Mouse (Mus musculus): ENCODE measurements around the gene Trmu. TPM values are rescaled to one million over a fixed set of nuclear protein-coding genes. Genes with fewer than 3 reads are reported as not detected.

Gene Trmu
- polyA plus RNA-seq (2012; ENCODE audit: insufficient read depth, insufficient read length, missing spikeins), result 11.5 and 17.0 TPM in 2 replicates

DNA sequence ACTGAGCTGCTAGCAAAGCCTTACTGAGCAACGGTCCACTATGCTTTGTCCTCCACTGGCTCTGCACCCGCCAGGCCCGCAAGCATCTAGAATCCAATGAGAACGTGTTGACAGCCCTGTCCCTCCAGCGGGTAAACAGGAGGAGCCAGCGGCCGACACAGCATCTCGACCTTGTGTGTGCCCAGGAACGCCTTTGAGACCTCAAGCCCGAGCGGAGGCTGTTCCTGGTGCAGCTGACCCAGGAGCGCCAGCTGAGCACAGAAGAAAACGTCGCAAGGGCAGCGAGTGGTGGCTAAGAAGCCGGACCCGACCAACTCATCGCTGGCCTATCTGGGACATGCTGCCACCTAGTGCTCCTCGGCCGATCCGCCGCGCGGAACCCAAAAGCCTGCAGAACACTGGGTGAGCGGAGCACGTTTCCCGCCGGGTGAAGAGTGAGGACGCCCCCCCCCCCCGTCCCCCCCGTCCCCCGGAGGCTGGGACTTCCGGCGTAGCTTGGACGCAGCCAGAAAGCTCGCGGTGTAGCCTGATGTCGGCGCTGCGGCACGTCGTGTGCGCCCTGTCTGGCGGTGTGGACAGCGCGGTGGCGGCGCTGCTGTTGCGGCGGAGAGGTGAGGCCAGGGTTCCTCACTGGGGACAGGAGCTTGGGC, at the start of gene Trmu:
Gene Trmu, plus strand, starts transcription at position 465 of the 650 bp plus-strand sequence.
- H3K4me1 ChIP-seq (ENCODE audit: control insufficient read depth, insufficient read depth, low read length), result peaks cover 12% of the 10 kb centered on the region
- no peak for TF ChIP-seq POLR2A (IDR thresholded peaks at IDR 0.05; ENCODE audit: borderline replicate concordance, low read depth, low read length)
- no peak for TF ChIP-seq CTCF (IDR thresholded peaks at IDR 0.05; ENCODE audit: low read depth, low read length)

DNA sequence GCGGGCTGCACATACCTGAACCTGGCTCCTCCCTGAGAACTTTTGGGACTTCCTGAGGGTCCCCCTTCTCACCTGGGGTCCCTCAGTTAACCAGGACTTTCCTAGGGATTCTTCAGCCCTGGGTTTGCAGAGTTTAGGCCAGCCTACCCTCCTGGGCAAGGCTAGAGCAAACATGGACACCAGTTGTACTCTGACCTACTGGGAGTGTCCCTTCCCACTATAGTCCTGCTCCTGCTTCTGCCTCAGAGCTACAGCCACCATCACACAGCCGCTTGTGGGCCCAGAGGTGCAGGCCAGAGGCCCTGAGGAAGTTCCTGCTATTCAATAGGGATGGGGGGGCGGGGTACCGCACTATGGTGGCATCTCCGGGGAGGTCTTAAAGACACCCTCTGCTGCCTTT, 49.6 kb upstream of the Trmu start:
- no peak for TF ChIP-seq CTCF (IDR thresholded peaks at IDR 0.05; ENCODE audit: low read depth, low read length)
- TF ChIP-seq POLR2A (IDR thresholded peaks at IDR 0.05; ENCODE audit: borderline replicate concordance, low read depth, low read length), result no peak
- Histone ChIP-seq H3K4me1 (ENCODE audit: control insufficient read depth, insufficient read depth, low read length) (peaks cover 8% of the 10 kb centered on the region; the same call in 1 of the 2 replicates), H3K4me3 (ENCODE audit: insufficient read depth, low read length) (no peak overlapping the region), H3K27ac (ENCODE audit: insufficient read depth, low read depth, low read length) (no peak overlapping the region)

More for the DNA sequence above, at the start of gene Trmu:
- Histone ChIP-seq H3K27ac (ENCODE audit: insufficient read depth, low read depth, low read length) (peak within 1 kb of the TSS; percentile 37), H3K4me3 (ENCODE audit: insufficient read depth, low read length) (peak within 1 kb of the TSS; percentile 82)

DNA sequence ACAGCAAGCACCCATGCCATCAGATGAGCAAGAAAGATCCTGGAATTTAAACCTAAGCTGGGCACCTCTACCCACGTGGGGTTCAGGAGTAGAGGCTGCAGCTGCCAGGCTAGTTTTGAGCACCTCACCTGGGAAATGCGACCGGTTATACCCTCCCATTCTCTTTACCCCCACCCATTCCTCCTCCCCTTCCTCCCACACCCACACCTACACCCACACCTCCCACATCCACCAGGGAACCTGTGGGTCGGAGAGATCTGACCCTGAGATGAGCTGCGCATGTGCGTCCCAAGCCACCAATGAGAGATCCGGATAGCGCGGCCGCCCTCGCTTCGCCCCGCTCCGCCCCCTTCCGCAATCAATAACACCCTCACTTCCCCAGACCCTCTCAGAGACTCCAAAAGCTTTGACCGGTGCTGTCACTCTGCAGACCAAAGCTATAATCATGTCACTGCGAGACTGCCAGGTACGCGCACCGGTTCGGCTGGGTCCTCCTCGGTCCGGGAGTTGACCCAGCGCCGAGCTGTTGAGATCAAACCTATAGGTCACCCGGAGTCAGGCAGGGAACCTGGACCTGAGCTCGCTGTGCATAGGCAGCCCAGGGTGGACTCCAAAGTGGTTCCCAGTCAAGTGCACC, 47.0 kb upstream of the Trmu start, which contains the start of gene Ttc38:
Gene Ttc38, plus strand, starts transcription at position 353 of the 637 bp plus-strand sequence.
- Histone ChIP-seq H3K4me3 (ENCODE audit: insufficient read depth, low read length) (peak within 1 kb of the TSS; percentile 90), H3K27ac (ENCODE audit: insufficient read depth, low read depth, low read length) (0 out of 2 replicates have a peak within 1 kb of the TSS, but pooled peaks have one; percentile 19), H3K4me1 (ENCODE audit: control insufficient read depth, insufficient read depth, low read length) (peaks cover 8% of the 10 kb centered on the region; the same call in 1 of the 2 replicates)
- TF ChIP-seq CTCF (IDR thresholded peaks at IDR 0.05; ENCODE audit: low read depth, low read length) (no peak), POLR2A (IDR thresholded peaks at IDR 0.05; ENCODE audit: borderline replicate concordance, low read depth, low read length) (no peak; the same call in 1 of the 2 replicates)

DNA sequence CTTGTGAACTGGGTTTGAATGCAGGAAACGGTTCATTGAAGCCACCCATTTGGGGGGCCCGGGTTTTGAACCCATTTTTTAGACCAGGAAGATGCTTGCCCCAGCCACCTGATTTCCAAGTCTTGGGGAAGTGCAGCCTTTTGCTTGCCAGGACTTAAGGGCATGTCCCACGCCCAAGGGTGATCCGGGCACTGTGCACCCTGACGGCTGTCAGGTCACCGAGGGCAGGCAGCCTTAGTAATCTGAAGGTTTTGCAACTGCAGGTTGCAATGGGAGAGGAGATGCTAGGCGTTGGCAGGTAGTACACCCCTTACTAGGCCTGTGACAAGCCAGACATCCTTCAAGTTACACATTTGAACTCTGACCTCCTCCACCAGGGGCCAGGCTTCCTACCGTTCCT, 46.5 kb upstream of the Trmu start:
- TF ChIP-seq CTCF (IDR thresholded peaks at IDR 0.05; ENCODE audit: low read depth, low read length), result no peak
- TF ChIP-seq POLR2A (IDR thresholded peaks at IDR 0.05; ENCODE audit: borderline replicate concordance, low read depth, low read length), result no peak
- no peak overlapping the region for H3K27ac ChIP-seq (ENCODE audit: insufficient read depth, low read depth, low read length)

DNA sequence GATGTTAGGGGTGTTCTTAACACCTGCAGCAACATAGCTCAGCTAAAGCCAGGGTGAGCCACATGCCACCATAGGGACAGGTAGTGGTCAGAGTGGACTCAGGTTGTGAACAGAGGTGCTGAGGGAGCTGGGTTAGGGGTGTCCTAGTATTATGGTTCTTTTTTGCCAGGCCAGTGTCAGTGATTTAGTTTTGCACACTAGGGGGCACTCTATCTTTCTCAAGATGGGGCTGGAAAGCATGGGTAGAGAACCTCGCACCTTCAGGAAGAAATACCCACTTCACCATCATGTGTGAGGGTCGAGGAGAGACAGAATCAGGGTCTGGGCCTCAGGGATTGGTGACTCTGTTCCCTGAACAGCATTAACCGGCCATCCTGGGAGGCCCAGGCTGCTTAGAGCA, 43.8 kb upstream of the Trmu start:
- H3K4me3 ChIP-seq (ENCODE audit: insufficient read depth, low read length), result no peak overlapping the region
- no peak overlapping the region for H3K27ac ChIP-seq (ENCODE audit: insufficient read depth, low read depth, low read length)
- H3K4me1 ChIP-seq (ENCODE audit: control insufficient read depth, insufficient read depth, low read length), result peaks cover 8% of the 10 kb centered on the region; the same call in 1 of the 2 replicates
- TF ChIP-seq POLR2A (IDR thresholded peaks at IDR 0.05; ENCODE audit: borderline replicate concordance, low read depth, low read length) (no peak), CTCF (IDR thresholded peaks at IDR 0.05; ENCODE audit: low read depth, low read length) (peak; percentile 28)

More for the DNA sequence above, 46.5 kb upstream of the Trmu start:
- Histone ChIP-seq H3K4me3 (ENCODE audit: insufficient read depth, low read length) (peak overlapping the region; percentile 90), H3K4me1 (ENCODE audit: control insufficient read depth, insufficient read depth, low read length) (peaks cover 8% of the 10 kb centered on the region; the same call in 1 of the 2 replicates)

DNA sequence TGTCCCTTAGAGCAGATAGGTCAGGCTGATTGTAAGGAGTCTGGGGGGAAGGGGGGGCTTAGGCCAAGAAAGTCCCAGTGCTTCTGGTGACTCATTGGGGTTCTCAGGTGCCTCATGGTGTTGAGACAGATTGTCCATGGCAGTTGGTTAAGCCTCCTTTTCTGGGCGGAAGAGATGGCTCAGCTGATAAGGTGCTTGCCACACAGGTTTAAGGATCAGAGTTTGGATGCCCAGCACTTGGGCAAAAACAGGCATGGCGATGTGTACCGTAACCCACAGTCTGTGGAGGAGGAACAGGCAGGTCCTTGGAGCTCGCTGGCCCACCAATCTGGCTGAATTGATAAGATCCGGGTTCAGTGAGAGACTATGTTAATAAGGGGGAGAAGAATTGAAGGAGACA, 42.2 kb upstream of the Trmu start:
- Histone ChIP-seq H3K4me1 (ENCODE audit: control insufficient read depth, insufficient read depth, low read length) (peaks cover 5% of the 10 kb centered on the region; the same call in 1 of the 2 replicates), H3K4me3 (ENCODE audit: insufficient read depth, low read length) (no peak overlapping the region), H3K27ac (ENCODE audit: insufficient read depth, low read depth, low read length) (no peak overlapping the region)
- TF ChIP-seq CTCF (IDR thresholded peaks at IDR 0.05; ENCODE audit: low read depth, low read length), result no peak
- no peak for TF ChIP-seq POLR2A (IDR thresholded peaks at IDR 0.05; ENCODE audit: borderline replicate concordance, low read depth, low read length)

DNA sequence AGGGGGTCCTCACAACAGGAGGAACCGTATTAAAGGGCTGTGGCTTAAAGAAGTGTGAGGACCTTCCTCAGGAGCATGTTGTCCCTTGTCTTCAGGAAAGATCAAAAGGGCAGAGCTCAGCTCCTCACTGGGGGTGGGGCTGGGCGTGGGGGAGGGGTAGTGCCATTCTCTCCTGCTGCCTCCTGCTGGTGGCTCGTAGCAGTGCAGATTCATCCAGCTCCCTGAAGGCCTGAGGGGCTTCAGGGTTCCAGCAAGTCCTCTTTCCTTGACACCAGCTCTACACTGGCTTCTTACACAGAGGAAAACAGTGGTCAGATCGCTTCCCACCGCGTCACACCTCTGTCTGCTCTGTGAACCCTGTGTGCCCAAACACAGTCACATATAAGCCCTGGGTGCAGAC, 38.1 kb upstream of the Trmu start:
- TF ChIP-seq POLR2A (IDR thresholded peaks at IDR 0.05; ENCODE audit: borderline replicate concordance, low read depth, low read length) (no peak), CTCF (IDR thresholded peaks at IDR 0.05; ENCODE audit: low read depth, low read length) (peak; percentile 6)
- H3K4me1 ChIP-seq (ENCODE audit: control insufficient read depth, insufficient read depth, low read length), result no peaks in the 10 kb centered on the region
- H3K4me3 ChIP-seq (ENCODE audit: insufficient read depth, low read length), result no peak overlapping the region
- H3K27ac ChIP-seq (ENCODE audit: insufficient read depth, low read depth, low read length), result no peak overlapping the region

DNA sequence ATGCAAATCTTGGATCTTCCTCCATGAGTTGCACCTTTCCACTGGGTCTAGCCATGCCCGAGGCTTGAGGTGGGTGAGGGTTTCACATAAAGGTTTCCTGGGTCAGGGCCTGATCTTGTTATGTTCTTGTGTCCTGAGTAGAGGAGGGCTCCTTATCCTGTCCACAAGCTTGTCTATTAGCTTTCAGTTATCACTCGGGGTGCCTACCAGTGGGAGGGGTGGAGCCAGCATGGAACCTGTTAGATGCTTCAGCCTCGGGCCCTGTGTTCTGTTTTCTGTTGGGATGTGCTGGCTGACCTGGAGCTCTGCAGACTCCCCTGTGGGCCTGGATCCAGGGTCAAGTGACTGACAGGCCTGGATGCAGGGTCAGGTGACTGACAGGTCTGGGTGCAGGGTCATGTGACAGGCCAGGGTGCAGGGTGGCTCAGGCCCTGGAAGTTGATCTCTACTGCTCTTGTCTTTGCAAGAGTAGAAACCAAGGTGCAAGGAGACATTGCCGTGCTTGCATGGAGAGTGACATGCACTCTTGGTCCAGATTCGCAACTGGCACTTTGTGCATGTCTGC, 37.2 kb upstream of the Trmu start:
- no peak overlapping the region for H3K4me3 ChIP-seq (ENCODE audit: insufficient read depth, low read length)
- H3K27ac ChIP-seq (ENCODE audit: insufficient read depth, low read depth, low read length), result no peak overlapping the region
- no peaks in the 10 kb centered on the region for H3K4me1 ChIP-seq (ENCODE audit: control insufficient read depth, insufficient read depth, low read length)
- no peak for TF ChIP-seq CTCF (IDR thresholded peaks at IDR 0.05; ENCODE audit: low read depth, low read length)

DNA sequence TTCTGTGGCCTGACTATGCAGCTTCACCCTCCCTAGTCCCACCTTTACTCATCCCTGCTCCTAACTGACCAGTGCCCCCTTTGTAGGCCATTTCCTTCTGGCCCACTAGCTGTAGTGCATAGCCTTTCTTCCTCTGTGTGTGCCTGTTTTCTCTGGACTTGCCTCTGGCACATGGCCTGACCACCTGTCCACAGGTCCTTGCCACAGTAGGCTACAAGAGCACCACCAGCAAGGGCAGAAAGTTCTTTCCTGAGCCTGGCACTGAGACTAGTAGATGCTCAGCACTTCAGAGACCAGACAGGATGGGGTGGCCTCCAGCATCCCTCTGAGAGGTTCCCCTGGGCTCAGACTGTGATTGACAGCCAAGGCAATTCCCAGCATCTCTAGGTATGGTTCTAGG, 34.0 kb upstream of the Trmu start:
- H3K27ac ChIP-seq (ENCODE audit: insufficient read depth, low read depth, low read length), result no peak overlapping the region
- TF ChIP-seq POLR2A (IDR thresholded peaks at IDR 0.05; ENCODE audit: borderline replicate concordance, low read depth, low read length), result no peak
- TF ChIP-seq CTCF (IDR thresholded peaks at IDR 0.05; ENCODE audit: low read depth, low read length), result no peak
- H3K4me3 ChIP-seq (ENCODE audit: insufficient read depth, low read length), result no peak overlapping the region
- H3K4me1 ChIP-seq (ENCODE audit: control insufficient read depth, insufficient read depth, low read length), result no peaks in the 10 kb centered on the region

All from bone marrow macrophage, adult 2 months (primary cell).